Mouse (Mus musculus) mature B cell (primary cell): ENCODE measurements around the gene Utp15.

Source experiments
- in situ Hi-C: fragments of 300-500 bp; cut with MboI; formaldehyde crosslinking; loops from 2 replicates; pipeline ENCODE4 v1.14.3; 2019

Gene Utp15

DNA sequence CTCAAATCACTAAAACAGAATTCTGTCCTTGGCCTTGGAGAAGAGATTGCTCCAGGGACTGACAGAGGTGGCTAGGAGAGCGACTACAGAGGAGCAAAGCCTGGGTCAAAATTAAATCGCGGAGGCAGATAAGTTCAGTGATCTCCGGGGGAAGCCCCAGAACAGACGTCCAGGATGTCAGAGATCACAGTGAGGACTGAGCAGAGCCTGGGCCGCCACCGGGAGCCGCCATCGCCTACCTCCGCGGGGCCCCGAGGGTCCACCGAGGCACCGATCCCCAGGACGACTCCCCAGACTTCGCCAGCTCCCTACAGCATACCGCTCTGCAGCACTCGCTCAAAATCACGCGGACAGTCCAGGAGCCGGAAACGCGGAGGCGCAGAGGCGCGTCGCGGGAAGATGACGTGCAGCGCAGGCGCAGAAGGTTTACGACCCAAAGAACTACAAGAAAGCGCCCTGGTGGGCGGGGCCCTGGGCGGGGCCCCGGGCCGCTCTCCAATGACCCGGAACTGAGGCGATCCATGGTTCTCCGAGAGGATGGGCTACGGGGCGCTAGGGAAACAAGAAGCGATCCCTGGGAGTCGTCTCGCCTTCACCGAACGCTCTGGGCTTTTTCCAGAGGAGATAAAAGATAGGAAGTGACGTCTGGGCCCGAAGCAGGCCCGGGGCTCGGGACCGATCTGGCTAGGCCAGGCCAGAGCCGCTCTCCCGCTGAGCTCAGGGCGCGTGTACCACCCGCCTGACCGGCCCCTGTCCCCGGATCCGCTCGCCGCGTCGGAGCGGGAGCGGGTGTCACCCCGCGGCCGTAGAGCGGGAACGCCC, at the start of gene Utp15, which contains the start of gene Ankra2:
Utp15 (minus strand) TSS at position 406 of the 822 bp plus-strand sequence.
Ankra2 (plus strand) TSS at position 439 of the 822 bp plus-strand sequence.
- in situ Hi-C loops, result loop anchor here (25.0 kb wide), 1 partner anchor 1026 kb away; the partner anchor contains the start of gene Enc1

DNA sequence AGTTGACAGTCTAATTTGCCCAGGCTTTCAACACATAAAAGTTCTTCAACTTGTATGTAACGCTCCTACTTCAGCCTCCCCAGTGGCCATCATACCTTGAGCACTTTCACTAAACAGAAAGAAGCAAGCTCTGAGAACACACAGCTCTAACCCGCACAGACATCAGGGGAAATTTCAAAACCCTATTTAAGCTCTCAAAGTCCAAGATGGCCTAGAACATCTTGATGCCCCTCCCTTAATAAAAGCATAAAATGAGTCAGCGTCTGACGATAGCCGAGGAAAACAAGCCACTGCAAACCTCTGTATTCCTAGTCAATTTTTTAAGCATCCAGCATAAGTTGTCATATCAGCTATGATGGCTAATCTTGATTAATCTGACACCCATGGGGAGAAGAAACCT, 48.8 kb upstream of the Utp15 start:
- in situ Hi-C loops, result no loop called here

DNA sequence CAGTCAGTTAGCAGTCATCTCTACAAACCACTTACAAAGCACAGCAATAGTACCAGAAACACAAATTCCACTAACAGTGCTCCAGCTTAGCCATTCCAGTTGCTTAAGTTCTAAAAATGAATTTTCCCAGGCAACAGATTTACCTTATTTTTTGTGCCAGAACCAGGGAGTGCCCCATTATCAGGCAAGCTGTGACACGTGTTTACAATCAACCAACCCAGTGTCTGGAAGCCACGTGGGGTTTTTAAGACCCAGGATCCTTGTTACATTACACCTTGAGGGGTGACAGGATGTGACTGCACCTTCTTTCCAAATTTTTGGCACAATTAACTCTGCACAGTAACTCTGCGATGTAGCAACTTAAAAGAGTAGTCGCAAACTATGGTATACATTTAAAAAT, 45.9 kb upstream of the Utp15 start:
- in situ Hi-C loops, result no loop called here

DNA sequence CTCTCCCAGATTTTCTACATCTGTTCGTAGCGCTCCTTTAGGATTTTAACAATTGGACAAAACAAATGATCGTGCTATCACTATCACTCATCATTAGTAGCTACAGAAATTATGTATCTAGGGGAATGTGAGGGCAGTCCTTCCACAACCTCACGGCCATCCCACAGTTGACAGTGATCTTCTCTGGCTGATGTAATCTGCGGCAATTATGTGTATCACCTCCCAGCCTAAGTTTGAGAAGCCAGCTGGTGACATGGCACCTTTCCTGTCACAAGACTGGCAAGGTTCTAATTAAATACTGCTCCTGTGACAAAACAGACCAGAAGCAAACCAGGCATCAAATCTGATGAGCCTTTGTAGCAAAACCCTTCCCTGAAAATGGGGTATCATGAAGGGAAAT, 45.2 kb upstream of the Utp15 start:
- in situ Hi-C loops, result no loop called here

DNA sequence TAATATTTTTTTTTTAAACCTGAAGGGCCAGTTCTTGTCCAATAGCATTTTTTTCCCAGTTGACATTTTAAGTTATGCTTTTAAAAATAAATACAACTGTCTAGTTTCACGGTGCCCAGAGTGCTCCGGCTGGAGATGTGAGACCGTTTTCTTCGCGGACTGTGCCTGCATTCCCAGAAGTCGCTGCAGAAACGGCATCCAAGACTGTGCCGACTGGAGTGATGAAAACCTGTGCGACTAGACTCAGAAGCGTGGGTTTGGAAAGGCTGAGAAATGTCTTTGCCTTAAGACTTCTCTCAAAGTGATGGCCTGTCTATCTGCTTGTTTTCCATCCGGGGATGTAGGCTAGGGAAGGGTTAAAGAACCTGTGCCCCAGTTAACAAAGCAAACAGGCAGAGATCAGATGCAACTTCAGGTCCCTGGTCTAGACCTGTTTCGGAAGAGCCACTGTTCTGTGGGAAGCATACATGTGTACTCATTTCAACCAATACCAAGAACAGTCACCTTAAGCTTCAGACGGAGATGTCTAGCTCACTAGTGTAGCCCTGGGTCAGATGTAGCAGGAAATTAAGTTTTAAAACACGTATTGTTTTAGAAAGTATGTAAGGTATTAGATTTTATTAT, 44.1 kb upstream of the Utp15 start:
- in situ Hi-C loops, result no loop called here

DNA sequence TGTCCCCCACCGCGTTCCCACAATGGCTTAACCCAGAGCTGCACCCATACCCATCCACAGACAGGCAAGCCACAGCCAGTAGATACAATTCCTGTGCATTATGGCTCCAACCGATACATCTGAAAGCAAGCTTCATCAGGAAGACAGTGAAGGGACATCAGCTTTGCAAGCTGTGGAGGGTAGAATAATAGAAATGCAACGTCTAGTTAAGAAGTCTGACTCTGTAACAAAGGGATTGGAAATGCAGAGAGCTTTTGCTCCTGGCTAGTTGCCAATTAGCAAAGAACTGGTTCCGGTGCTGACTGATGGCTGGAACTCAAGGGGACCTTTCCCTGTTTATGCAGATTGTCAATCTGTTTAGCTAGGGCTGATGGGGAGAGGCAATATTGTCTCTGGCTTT, 43.6 kb upstream of the Utp15 start:
- in situ Hi-C loops, result no loop called here

DNA sequence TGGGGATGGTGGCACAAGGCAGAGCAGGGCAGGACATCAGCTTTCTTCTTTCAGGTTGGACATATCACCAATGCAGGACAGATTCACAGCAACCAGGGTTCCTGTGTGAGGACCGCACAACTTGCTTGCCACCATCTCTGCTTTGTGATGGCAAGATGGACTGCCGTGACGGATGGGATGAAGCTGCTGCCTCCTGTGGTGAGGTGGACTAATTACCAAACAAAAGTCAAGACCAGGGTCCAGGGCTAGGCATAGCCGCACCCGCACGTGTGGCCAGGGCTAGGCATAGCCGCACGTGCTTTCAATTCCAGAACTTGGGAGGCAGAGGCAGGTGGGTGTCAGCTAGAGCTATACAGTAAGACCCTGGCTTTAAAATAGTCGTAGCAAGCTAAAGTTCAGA, 42.4 kb upstream of the Utp15 start:
- in situ Hi-C loops, result no loop called here

DNA sequence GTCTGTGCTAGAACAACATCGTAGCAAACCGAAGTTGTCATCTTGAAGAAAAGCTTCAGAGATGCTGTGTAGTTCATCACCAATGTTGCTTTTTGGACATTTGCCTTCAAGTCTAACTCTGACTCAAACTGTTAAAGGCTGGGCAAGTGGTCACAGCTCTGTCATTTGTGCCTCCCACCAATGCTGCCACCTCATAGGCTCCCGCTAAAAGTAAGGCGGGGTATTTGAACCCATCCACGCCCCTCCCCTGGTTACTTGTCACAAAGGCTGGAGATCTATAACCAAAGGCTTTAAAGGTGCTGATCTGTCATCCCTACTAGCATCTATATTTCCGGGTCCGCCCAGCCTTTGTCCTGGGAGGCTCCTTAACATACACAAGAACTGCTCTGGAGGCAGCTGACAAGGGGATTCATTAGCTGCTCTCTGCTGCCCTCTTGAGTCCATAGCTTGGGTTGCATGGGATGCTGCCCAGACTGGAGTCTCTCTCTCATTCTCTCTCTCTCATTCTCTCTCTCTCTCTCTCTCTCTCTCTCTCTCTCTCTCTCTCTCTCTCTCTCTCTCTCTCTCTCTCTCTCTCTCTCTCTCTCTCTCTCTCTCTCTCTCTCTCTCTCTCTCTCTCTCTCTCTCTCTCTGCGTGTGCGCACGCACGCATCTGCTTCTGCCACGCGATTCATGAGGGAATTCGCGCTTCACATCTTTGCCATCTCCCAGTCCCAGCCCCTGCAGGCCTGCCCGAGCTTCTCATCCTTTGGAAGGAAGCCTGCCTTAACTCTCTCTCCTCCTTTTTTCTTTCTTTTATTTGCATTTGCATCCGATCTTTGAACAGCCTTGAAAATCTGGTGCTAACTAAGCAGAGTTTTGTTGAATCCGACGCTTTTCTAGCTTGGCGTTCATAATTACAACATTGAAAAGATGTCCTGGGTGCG, 36.3 kb upstream of the Utp15 start:
- in situ Hi-C loops, result no loop called here

DNA sequence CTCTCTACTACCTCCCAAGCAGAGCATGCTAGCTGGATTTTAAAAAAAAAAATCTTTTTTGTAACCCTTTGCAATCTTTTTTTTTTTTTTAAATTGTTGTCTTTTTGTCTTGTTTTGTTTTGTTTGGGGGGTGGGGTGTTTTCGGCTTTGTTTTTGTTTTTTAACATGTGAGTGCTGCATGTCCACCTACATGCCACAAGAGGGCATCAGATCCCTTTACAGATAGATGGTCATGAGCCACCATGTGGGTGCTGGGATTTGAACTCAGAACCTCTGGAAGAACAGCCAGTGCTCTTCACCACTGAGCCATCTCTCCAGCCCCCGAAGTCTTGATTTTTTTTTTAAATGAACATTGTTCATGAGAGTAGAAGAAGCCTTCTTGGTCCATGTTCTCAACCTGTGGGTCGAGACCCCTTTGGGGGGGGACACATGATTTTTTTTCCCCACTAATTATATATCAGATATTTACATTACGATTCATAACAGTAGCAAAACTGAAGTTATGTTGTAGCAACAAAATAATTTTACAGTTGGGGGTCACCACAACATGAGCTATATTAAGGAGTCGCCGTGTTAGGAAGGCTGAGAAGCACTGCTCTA, 35.1 kb upstream of the Utp15 start:
- in situ Hi-C loops, result no loop called here

DNA sequence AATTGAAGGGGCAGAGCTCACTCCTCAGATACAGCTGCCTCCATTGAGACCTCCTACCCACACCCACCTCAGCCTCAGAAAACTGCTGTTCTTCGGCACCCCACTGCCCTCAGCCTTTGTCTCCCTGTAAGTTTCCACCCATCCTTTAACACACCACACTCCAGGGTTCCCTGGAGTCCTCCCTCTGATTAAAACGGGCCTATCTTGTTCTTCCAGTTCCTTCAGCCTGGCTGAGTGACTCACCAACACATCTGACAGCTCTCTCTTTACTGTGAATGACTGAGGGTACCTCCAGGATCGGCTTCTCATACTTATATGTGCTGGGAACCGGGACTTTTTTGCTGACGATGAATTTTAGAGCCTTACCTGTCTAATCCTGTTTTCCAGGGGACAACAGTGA, 33.2 kb upstream of the Utp15 start:
- in situ Hi-C loops, result no loop called here

DNA sequence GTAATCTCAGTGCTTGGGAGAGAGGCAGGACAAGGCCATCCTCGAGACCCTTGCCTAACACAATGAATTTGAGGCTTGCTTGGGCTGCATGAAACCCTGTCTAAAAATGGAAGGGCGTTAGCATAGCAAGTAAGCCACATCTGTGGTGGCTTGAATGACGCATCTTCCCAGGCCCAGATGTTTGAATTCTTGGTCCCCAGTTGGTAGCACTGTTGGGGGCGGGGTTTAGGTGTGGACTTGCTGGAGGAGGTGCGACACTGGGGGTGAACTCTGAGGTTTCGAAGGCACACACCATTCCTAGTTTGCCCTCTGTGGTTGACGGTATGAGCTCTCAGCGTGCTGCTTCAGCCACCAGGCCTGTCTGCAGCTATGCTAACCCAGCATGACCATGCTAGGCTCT, 28.9 kb upstream of the Utp15 start:
- in situ Hi-C loops, result no loop called here

DNA sequence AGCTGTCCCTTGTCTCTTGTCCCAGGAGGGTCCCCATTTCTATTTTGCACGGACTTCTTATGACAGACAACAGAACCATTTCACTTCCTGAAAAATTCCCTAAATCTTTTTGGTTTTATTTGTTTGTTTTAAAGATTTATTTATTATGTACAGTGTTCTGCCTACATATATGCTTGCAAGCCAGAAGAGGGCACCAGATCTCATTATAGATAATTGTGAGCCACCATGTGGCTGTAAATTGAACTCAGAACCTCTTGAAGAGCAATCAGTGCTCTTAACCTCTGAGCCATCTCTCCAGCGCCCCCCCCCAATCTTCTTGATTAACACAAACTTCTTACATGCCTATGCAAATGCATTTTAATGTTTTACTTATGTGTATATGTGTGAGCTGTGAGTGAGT, 27.9 kb upstream of the Utp15 start:
- in situ Hi-C loops, result no loop called here

DNA sequence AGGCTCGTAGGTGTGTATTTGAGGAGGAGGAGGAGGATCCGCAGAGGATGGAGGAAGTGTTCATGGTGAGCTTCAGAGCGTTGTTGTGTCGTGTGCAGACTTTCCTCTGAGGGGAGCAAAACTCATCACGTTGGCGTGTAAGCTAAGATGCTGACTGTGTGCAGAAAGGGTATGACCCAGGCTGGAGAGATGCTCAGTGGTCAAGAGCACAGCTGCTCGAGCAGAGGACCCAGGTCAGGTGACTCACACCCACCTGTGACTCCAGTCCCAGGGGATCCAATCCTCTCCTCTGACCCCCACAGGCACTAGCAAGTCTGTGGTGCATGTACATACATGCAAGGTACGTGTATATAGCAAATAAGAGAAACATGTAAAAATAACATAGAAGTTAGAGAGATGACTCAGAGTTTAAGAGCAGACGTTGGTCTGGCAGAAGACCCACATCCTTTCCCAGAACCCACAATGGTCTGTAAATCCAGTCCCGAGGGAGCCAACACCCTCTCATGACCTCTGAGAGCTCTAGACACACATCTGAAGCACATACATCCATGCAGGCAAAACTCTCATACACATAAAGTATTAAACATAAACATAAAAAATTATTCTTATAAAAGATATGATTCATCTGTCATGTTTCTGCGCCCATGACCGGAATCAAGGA, 18.3 kb upstream of the Utp15 start:
- in situ Hi-C loops, result no loop called here

DNA sequence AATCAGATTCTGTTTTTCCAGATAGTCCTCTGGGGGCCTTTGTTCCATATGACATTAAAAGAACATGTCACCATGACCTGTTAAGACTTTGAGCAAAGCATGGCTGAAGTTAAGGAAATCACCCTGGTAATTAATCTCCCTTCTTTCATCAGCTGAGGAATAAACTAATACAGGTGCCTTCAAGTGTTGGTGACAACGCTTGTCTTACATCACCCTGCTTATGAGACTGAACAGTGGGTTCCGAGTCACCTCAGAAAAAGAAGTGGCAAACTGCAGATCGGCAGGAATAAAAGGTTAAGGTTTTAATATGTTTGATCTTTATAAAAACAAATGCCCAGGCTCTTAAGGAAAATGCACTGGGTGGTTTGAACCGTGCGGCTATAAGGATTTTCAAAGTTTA, 16.8 kb upstream of the Utp15 start, which contains the start of gene Gm21976:
Gm21976 (plus strand) TSS at position 202 of the 400 bp plus-strand sequence.
- in situ Hi-C loops, result no loop called here

DNA sequence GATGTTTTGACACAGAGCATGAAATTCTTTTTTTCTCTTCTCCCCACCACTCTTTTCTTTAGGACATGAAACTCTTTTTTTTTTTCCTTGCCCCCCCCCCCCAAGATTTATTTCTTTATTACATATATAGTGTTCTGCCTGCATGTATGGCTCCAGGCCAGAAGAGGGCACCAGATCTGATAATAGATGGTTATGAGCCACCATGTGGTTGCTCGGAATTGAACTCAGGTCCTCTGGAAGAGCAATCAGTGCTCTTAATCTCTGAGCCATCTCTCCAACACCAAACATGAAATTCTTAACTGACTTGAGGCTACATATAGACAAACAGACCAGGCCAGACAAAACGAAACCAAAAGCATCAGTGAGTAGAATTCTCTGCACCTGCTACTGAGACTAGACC, 14.7 kb upstream of the Utp15 start:
- in situ Hi-C loops, result no loop called here

DNA sequence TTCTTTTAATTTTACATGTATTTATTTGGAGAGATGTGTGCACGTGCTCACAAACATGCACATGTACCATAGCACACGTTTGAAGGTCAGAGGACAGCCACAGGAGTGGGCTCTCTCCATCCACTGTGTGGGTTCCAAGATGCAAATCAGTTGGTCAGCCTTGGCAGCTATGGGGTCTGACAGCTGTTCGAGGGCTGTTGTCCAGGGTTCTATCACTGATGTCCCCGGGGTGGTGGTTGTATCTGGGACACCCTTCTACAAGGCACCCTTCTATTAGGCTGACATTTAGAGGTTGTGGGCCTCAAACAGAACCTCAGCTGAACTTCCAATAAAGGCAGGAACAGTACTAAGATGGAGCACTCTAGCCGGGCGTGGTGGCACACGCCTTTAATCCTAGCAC, 13.4 kb upstream of the Utp15 start:
- in situ Hi-C loops, result no loop called here

DNA sequence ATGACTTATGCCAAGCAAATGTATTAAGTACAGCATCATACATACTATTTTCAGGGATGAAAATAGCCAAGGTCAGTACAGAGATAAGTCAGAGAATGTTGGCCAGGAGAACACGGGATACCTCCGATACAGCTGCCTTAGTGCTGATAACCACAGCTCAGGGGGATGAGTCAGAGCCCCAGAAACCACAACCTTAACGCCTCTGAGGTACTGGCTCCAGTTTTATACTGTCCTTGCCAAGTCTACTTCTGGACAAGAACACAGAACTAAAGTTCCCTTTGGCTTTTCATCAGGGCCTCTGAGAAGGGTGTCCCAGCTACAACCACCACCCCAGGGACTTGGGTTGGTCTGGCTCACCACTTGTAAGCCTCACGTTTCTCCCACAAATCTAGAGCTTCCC, 12.8 kb upstream of the Utp15 start:
- in situ Hi-C loops, result no loop called here

DNA sequence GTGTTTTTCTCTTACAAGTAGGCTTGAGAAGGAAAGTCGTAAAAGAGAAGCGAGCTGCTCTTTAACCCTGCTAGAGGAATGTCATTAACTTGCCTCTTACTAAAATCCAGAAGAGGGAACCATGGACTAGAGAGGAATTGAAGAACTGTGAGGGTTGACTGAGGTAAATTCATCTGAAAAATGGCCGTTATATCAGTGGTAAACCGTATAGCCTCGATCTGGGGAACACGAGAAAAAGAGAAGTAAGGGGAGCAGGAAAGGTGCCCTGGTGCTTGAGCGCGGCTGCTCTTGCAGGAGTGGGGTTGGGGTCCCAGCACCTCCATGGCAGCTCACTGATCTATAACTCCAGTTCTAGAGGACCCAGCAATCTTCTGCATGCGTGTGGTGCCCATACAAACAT, 11.2 kb upstream of the Utp15 start:
- in situ Hi-C loops, result loop anchor here (25.0 kb wide), 1 partner anchor 1037 kb away; the partner anchor contains the start of gene Enc1

DNA sequence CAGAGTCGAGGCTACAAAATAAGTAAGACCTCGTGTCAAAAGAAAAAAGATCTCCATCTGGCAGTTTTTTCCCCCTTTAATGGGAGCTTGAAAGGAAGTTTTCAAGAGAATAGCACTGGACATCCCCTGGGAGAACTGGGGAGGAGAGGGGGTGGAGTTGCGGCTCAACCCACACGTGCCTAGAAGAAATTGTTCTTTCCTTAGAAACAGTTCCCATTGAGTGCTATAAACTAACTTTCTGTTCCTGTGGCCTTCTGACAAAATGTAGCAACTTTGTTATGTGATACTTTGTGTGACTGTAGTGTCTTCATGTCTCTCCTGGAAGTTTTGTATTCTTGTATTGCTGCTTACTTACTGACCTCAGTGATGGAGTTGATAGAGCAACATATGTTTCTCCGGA, 1.3 kb upstream of the Utp15 start:
- in situ Hi-C loops, result loop anchor here (25.0 kb wide), 1 partner anchor 1027 kb away; the partner anchor contains the start of gene Enc1

DNA sequence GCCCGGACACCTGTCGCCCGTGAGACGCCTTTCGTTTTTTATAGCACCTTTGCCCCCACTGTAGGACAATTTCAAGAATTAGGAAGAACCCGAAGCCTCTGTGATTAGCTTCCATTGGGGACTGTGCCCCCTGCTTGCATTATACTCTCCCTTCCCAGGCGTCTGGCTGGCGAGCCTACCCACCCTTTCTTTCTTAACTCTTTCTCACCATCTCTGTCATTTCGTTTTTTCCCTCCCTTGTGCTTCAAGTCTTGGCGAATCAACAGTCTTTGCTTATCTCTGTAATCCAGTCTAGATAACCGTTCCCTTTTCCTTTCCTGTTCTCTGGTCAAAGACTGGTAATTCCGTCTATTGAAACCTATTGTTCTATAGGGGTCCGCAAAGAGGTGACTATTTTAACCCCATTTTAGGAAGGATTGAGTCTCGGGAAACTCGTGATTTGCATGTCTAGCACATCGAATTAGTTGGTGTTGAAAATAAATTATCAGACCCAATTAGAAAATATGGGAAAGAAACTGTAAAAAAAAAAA, 682 bp upstream of the Utp15 start:
- in situ Hi-C loops, result loop anchor here (25.0 kb wide), 1 partner anchor 1026 kb away; the partner anchor contains the start of gene Enc1

DNA sequence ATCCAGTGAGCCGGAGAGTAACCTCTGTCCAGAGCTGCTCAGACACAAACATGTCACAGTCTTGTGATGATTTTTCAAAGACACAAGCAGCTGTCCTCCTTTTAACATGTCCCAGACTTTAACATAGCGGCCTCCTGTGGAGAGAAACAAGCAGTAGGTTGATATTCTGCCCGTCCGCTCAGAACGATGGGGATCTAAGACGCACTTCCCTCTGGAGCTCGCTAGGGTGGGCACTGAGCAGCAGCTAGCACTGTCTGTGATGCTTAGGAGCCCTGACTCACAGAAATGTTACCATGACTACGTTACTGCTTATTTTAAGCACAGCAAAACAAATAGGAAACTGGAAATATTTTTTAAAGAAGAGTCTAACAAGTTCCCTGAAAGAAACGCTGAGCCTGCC, 7.9 kb downstream of the Utp15 start:
- in situ Hi-C loops, result loop anchor here (25.0 kb wide), 1 partner anchor 1018 kb away; the partner anchor contains the start of gene Enc1
